Mouse (Mus musculus): ENCODE measurements around the gene Prss33. TPM values are rescaled to one million over a fixed set of nuclear protein-coding genes. Genes with fewer than 3 reads are reported as not detected.
A peak's percentile ranks its signal among the peaks of the same experiment; 100 is the strongest.
"Not testable (repeated sequence)": the region's sequence is repeated elsewhere in the genome, so short reads cannot be mapped to it uniquely, and the experiment has no call there.

Prss33 gene
- polyA plus RNA-seq (2015; fragmentation: Nextera tagmentation; extraction: Ambion mirVana) = not detected in 2 replicates

DNA sequence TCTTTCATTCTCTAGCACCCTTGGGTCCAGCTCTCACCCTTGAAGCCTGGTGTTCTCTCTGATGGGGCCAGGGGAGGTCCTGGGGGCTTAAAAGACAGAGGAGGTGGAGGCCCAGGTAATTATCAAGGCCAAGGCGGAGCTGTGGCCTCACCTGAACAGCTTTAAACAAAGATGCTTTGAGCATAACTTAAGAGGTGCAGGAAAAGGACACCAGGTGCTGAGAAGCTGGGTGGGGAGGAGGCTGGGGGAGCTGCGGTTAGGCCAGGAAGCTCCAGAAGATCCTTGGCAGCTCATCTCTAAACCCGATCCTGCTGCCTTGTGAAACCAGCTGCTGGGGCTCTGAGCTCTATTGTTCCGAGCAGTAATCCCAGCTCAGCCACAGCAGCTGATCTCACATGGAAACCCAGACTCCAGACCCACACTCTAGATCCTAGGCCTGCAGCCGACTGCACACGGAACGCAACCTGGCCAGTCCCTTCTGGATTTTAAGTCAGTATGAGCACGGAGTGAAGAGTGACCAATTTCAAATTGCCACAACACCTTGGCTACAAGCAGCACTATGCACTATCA, at the start of gene Prss33:
Gene Prss33 (minus strand): TSS at position 51 of the 570 bp plus-strand sequence.
- Histone ChIP-seq H3K4me1 (no peaks in the 10 kb centered on the region), H3K27ac (no peak within 1 kb of the TSS), H3K9me3 (replicated peaks) (no peaks in the 10 kb centered on the region), H3K9ac (no peak within 1 kb of the TSS), H3K27me3 (peaks cover 41% of the 10 kb centered on the region), H3K36me3 (ENCODE audit: poor library complexity, severe bottlenecking) (no peaks in the 10 kb centered on the region), H3K4me2 (no peak within 1 kb of the TSS), H3K4me3 (no peak within 1 kb of the TSS)
- ATAC-seq = no peak
- 55% methylated on average over 8 of the region's 8 CpGs for WGBS

DNA sequence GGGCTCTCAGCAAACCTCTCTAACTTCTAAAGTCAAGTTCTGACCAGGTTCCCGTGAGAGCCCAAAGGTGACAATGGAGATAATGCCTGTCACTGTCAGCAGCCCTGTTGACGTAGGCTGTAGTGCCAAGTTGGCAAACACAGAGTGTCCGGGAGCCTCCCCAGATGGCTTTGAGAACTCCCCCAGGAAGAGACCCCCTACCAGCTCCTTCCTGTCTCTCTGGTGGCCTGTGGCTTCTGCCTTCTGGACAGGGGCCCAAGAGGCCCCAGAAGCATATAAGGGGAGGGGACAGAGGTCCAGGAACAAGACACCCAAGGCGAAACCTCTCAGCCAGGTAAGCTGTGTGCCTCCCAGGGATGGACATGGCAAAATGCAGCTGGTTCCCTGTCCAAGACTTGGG, 44.7 kb upstream of the Prss33 start, which contains the start of the genes Dcpp1 and Dcpp2:
Gene Dcpp1 (plus strand): TSS at position 301 of the 400 bp plus-strand sequence.
Gene Dcpp2 (plus strand): TSS at position 305 of the 400 bp plus-strand sequence.
- H3K9me3 ChIP-seq (replicated peaks); H3K9ac ChIP-seq; H3K4me2 ChIP-seq; H3K27me3 ChIP-seq; H3K4me1 ChIP-seq; H3K36me3 ChIP-seq (ENCODE audit: poor library complexity, severe bottlenecking); H3K4me3 ChIP-seq; H3K27ac ChIP-seq; ATAC-seq: not testable (repeated sequence)
- 81% methylated on average over 4 of the region's 4 CpGs for WGBS

DNA sequence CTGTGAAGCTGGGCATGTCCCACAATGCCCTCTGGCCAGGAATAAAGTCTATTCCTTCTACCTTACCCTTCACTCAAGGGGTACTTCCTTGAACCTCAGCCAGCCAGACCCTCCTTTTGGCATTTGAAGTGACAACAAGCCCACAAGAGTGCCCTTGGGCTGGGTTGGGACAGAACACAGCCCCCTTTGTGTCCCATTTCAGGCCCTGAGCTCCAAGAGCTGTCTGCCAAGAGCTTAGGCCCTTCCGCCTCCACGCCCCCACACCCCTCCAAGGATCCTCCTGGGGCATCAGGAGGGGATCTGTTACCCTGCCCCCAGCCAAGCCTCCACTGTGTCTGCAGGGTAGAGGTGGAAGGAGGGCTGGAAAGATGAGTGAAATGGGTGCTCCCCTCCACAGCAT, 41.3 kb upstream of the Prss33 start:
- Histone ChIP-seq H3K9me3 (replicated peaks) (no peaks in the 10 kb centered on the region), H3K4me1 (no peaks in the 10 kb centered on the region), H3K27ac (no peak overlapping the region), H3K9ac (no peak overlapping the region), H3K4me3 (no peak overlapping the region), H3K27me3 (no peaks in the 10 kb centered on the region), H3K4me2 (no peak overlapping the region), H3K36me3 (ENCODE audit: poor library complexity, severe bottlenecking) (no peaks in the 10 kb centered on the region)
- no peak for ATAC-seq
- 95% methylated on average over 2 of the region's 2 CpGs for WGBS

DNA sequence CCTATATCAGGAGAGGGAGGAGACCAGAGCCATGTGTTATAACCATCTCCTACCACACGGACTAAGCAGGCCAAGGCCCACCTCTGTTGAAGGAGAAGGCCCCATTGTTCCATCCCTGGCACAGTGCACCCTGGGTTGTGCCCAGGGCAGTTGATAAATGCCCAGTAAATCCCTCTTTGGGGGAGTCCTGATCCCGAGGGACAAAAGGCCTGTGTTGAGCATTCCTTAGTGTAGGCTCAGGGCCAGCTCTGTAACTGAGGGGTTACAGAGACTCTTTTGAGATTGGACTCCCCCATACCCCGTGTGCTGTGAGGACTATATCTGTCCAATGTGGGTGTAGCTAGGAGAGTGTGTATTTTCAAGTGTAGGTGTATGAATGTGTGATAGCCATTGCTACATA, 40.9 kb upstream of the Prss33 start:
- Histone ChIP-seq H3K4me1 (no peaks in the 10 kb centered on the region), H3K9me3 (replicated peaks) (no peaks in the 10 kb centered on the region), H3K36me3 (ENCODE audit: poor library complexity, severe bottlenecking) (no peaks in the 10 kb centered on the region), H3K9ac (no peak overlapping the region), H3K4me2 (no peak overlapping the region), H3K4me3 (no peak overlapping the region), H3K27me3 (no peaks in the 10 kb centered on the region), H3K27ac (no peak overlapping the region)
- 52% methylated on average over 3 of the region's 3 CpGs for WGBS
- 0 out of 2 replicates have a peak, but pooled peaks have one; percentile 43 for ATAC-seq

DNA sequence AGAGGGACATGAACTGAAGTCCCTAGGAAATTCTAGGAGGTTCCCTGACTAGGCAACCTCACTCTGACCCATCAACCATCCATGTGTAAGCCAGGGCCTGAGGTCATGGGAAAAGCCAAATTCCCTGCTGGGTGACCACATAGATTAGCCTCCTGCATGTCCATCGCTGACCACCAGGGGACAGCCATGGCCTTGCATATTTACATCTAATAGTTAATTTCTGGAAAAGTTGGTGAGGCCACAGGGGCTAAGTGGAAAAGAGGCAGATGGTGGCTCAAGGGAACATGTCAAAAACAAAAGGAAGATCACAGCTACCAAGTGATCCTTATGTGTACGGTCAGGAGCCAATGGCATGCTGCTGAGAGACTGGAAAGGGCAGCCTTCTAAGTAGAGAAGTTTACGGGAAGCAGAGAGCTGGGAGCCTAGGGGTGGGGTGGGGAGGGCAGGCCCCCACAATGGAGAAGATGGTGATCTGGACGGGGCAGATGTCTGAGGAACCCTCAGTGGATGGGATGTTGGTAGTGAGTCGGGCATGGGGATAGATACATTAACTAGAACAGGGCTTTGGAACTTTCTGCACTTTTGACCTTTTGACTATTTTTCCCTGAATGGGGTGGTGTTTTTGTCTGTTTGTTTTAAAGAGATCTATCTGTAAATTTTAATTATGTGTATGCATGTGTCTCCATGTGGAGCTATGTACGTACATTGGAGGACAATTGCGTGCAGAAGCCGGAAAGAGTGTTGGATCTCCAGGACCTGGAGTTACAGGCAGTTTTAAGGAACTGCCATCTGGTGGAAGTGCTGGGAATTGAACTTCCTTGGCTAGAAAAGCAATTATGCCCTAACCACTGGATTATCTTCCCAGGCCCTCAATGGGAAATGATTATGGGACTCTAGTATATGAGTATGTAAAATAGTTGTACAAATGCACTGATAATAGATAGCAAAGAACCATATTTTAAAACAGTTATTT, 38.3 kb upstream of the Prss33 start:
- Histone ChIP-seq H3K27ac (no peak overlapping the region), H3K4me2 (no peak overlapping the region), H3K9me3 (replicated peaks) (no peaks in the 10 kb centered on the region), H3K27me3 (no peaks in the 10 kb centered on the region), H3K9ac (no peak overlapping the region), H3K4me3 (no peak overlapping the region), H3K36me3 (ENCODE audit: poor library complexity, severe bottlenecking) (no peaks in the 10 kb centered on the region), H3K4me1 (no peaks in the 10 kb centered on the region)
- ATAC-seq = no peak
- WGBS = 46% methylated on average over 8 of the region's 8 CpGs

DNA sequence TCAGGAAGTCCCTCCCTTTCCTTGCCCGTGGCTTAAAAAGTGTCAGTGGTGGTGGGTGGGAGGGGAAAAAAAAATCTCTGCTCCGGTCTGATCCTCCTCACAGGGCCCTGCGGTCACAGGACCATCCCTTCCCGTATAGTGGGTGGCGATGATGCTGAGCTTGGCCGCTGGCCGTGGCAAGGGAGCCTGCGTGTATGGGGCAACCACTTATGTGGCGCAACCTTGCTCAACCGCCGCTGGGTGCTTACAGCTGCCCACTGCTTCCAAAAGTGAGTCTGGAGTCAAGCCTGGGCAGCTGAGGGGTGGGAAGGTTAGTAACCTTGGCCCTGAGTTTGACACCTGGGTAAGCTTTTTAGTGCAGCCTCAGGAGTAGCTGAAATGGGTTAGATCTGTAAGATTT, 32.7 kb upstream of the Prss33 start:
- Histone ChIP-seq H3K4me3 (no peak overlapping the region), H3K27ac (no peak overlapping the region), H3K4me2 (no peak overlapping the region), H3K9me3 (replicated peaks) (no peaks in the 10 kb centered on the region), H3K9ac (no peak overlapping the region), H3K27me3 (no peaks in the 10 kb centered on the region), H3K4me1 (no peaks in the 10 kb centered on the region), H3K36me3 (ENCODE audit: poor library complexity, severe bottlenecking) (no peaks in the 10 kb centered on the region)
- ATAC-seq = no peak
- 88% methylated on average over 11 of the region's 11 CpGs for WGBS

DNA sequence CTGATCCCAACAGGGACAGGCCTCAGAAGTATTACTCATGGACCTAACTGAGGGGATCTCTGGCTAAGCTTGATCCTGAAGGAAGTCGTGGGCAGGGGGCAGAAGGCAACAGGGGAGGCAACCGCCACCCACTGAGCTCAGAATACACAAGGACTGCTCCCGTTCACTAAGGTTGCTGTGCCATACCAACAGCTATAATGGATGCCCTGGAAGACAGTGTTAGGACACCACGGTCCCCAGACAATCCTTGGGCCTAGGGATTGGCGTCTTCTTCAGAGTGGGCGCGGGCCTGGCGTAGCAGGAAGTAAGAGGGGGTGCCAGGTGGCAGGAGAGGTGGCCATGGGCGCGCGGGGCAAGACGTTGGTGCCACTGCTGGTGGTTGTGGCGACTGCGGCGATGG, 31.9 kb upstream of the Prss33 start, which contains the start of gene Prss21:
Gene Prss21 (plus strand): TSS at position 301 of the 400 bp plus-strand sequence.
- ATAC-seq = no peak
- 88% methylated on average over 15 of the region's 15 CpGs for whole genome bisulfite sequencing
- Histone ChIP-seq H3K27ac (no peak within 1 kb of the TSS), H3K27me3 (no peaks in the 10 kb centered on the region), H3K36me3 (ENCODE audit: poor library complexity, severe bottlenecking) (no peaks in the 10 kb centered on the region), H3K4me3 (no peak within 1 kb of the TSS), H3K9ac (no peak within 1 kb of the TSS), H3K9me3 (replicated peaks) (no peaks in the 10 kb centered on the region), H3K4me1 (no peaks in the 10 kb centered on the region), H3K4me2 (no peak within 1 kb of the TSS)

DNA sequence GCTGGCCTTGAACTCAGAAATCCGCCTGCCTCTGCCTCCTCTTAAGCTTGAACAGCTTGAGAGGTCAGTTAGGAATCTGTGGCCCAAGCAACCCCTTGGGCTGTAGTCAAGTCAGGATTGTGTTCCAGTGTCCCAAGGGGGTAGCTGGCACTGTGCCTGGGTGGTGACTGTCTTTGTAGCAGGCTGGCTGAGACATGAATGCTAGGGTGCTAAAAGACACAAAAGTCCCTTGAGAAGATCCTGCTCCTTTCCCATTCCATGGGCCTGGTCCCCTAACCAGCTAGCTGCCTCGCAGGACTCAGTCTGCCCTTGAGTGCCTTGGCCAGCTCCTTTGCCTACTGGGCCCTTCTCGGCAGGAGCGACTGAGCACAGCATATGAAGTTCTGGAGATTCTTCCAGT, 27.1 kb upstream of the Prss33 start:
- Histone ChIP-seq H3K27ac (no peak overlapping the region), H3K36me3 (ENCODE audit: poor library complexity, severe bottlenecking) (no peaks in the 10 kb centered on the region), H3K27me3 (no peaks in the 10 kb centered on the region), H3K4me3 (no peak overlapping the region), H3K4me2 (no peak overlapping the region), H3K9me3 (replicated peaks) (no peaks in the 10 kb centered on the region), H3K9ac (no peak overlapping the region), H3K4me1 (no peaks in the 10 kb centered on the region)
- ATAC-seq = no peak
- WGBS = 81% methylated on average over 4 of the region's 4 CpGs

DNA sequence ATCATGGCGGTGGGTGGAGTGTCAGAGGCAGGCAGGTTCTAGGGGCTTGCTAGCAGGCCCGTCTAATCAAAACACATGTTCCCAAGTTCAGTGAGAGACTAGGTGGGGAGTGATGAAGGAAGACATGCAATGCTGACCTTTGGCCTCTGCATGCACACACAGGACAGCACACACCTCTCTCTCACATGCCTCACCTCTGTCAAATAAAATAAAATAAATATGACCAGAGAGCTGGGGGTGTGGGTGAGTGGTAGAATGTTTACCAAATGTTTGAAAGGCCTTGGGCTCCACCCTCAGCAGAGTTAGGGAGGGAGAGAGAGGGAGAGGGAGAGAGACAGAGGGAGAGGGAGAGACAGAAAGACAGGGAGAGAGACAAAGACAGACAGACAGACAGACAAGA, 22.1 kb upstream of the Prss33 start:
- Histone ChIP-seq H3K9ac (no peak overlapping the region), H3K4me2 (no peak overlapping the region), H3K9me3 (replicated peaks) (no peaks in the 10 kb centered on the region), H3K27ac (no peak overlapping the region), H3K27me3 (no peaks in the 10 kb centered on the region), H3K4me1 (no peaks in the 10 kb centered on the region), H3K4me3 (no peak overlapping the region), H3K36me3 (ENCODE audit: poor library complexity, severe bottlenecking) (no peaks in the 10 kb centered on the region)
- no peak for ATAC-seq
- WGBS = 90% methylated on average over 2 of the region's 2 CpGs

DNA sequence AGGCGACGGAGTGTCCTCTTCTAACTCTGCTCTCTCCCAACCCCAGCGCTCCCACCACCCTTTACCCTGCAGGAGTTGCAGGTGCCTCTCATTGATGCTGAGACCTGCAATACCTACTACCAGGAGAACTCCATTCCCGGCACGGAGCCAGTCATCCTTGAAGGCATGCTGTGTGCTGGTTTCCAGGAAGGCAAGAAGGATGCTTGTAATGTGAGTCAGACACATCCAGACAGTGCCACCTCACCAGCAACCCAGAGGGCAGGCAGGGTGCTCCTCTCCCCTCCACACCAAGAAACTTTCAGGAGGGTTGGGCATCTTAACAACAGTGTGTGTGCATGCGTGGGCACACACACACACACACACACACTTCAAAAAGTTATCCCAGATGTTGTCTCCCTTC, 21.3 kb upstream of the Prss33 start:
- Histone ChIP-seq H3K9ac (no peak overlapping the region), H3K27me3 (no peaks in the 10 kb centered on the region), H3K4me1 (no peaks in the 10 kb centered on the region), H3K4me2 (no peak overlapping the region), H3K36me3 (ENCODE audit: poor library complexity, severe bottlenecking) (no peaks in the 10 kb centered on the region), H3K4me3 (no peak overlapping the region), H3K9me3 (replicated peaks) (no peaks in the 10 kb centered on the region), H3K27ac (no peak overlapping the region)
- whole genome bisulfite sequencing = 87% methylated on average over 6 of the region's 6 CpGs
- no peak for ATAC-seq

DNA sequence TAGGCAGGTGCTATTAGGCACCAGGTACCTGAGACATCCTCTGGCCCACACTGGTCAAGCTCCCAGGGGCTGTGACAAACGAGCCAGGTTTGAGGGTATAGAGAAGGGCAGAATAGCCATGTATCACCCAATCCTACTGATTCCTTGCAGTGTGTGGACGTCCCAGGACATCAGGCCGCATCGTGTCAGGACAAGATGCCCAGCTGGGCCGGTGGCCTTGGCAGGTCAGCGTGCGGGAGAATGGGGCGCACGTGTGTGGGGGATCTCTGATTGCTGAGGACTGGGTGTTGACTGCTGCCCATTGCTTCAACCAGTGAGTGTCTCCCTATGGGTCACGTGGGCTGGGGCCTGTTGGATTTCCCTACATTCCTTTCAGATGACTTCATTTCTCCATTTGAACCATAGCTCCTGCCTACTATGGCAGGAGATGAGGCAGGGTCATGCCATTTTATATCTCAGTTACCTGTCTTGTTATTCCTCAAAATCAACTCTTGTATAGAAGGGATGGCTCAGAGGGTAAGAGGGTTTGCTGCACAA, 18.4 kb upstream of the Prss33 start:
- H3K4me3 ChIP-seq = no peak overlapping the region
- no peaks in the 10 kb centered on the region for H3K4me1 ChIP-seq
- no peak overlapping the region for H3K4me2 ChIP-seq
- no peak overlapping the region for H3K9ac ChIP-seq
- H3K9me3 ChIP-seq (replicated peaks) = no peaks in the 10 kb centered on the region
- WGBS = 89% methylated on average over 10 of the region's 10 CpGs
- H3K36me3 ChIP-seq (ENCODE audit: poor library complexity, severe bottlenecking) = no peaks in the 10 kb centered on the region
- H3K27me3 ChIP-seq = no peaks in the 10 kb centered on the region
- no peak overlapping the region for H3K27ac ChIP-seq
- ATAC-seq = no peak

DNA sequence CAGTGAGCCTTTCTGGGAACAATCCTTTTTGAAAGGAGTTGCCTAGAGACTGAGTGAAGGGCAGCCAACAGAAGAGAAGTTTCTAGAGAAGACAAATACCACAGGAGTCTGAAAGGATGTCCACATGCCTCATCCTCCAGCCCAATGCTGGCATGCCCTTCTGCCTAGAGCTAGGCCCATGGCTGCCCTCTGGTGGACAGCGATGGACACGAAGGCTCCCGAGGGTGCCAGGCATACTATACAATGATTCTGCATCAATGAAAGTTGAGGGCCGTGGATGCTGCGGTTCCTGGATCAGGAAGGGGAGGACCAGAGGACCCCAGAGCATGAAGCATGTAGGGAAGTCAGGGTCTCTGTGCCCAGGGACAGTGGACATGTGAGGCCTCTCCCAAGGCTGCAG, 17.4 kb upstream of the Prss33 start:
- WGBS = 22% methylated on average over 5 of the region's 5 CpGs
- H3K9ac ChIP-seq = no peak overlapping the region
- ATAC-seq = no peak; the same call in 1 of the 2 replicates

More for the DNA sequence above, 17.4 kb upstream of the Prss33 start:
- Histone ChIP-seq H3K4me2 (no peak overlapping the region), H3K36me3 (ENCODE audit: poor library complexity, severe bottlenecking) (no peaks in the 10 kb centered on the region), H3K27ac (no peak overlapping the region), H3K27me3 (no peaks in the 10 kb centered on the region), H3K4me1 (no peaks in the 10 kb centered on the region), H3K4me3 (no peak overlapping the region), H3K9me3 (replicated peaks) (no peaks in the 10 kb centered on the region)
